Mouse (Mus musculus): ENCODE data around the gene Ogn. TPM values are rescaled to one million over a fixed set of nuclear protein-coding genes. Genes with fewer than 3 reads are reported as not detected.

Gene Ogn
- polyA plus RNA-seq, 1 experiment from 2014 or later = 3.8 TPM

- Histone ChIP-seq H3K9ac (no peak overlapping the region), H3K4me3 (no peak overlapping the region), H3K27ac (no peak overlapping the region), H3K36me3 (ENCODE audit: poor library complexity, severe bottlenecking) (no peaks in the 10 kb centered on the region), H3K9me3 (replicated peaks) (no peaks in the 10 kb centered on the region), H3K4me1 (no peaks in the 10 kb centered on the region), H3K4me2 (no peak overlapping the region), H3K27me3 (no peaks in the 10 kb centered on the region)
- no peak for ATAC-seq
- WGBS = 84% methylated on average over 4 of the region's 4 CpGs
Measured at GRCm38 (mm10) chr13:49608589-49609322, 910 bp downstream of the Ogn start.

- no peaks in the 10 kb centered on the region for H3K9me3 ChIP-seq (replicated peaks)
Measured at GRCm38 (mm10) chr13:49617021-49617420, 9.2 kb downstream of the Ogn start.

GRCm38 (mm10) chr13:49618365-49618764 lies 10.5 kb downstream of the Ogn start:
- Histone ChIP-seq H3K9me3 (replicated peaks) (no peaks in the 10 kb centered on the region), H3K27me3 (no peaks in the 10 kb centered on the region), H3K36me3 (ENCODE audit: poor library complexity, severe bottlenecking) (no peaks in the 10 kb centered on the region), H3K4me3 (no peak overlapping the region), H3K4me2 (no peak overlapping the region), H3K9ac (no peak overlapping the region), H3K4me1 (no peaks in the 10 kb centered on the region), H3K27ac (no peak overlapping the region)
- no peak for ATAC-seq

More at GRCm38 (mm10) chr13:49617021-49617420, 9.2 kb downstream of the Ogn start:
- Histone ChIP-seq H3K27me3 (no peaks in the 10 kb centered on the region), H3K27ac (no peak overlapping the region), H3K4me3 (no peak overlapping the region), H3K4me2 (no peak overlapping the region), H3K36me3 (ENCODE audit: poor library complexity, severe bottlenecking) (no peaks in the 10 kb centered on the region), H3K9ac (no peak overlapping the region), H3K4me1 (no peaks in the 10 kb centered on the region)
- 95% methylated on average over 3 of the region's 3 CpGs for WGBS
- no peak for ATAC-seq

GRCm38 (mm10) chr13:49623216-49623615 lies 15.4 kb downstream of the Ogn start:
- H3K4me1 ChIP-seq = no peaks in the 10 kb centered on the region
- H3K27me3 ChIP-seq = no peaks in the 10 kb centered on the region
- H3K27ac ChIP-seq = no peak overlapping the region
- no peak overlapping the region for H3K4me3 ChIP-seq
- WGBS = 92% methylated on average over 1 of the region's 1 CpGs
- H3K4me2 ChIP-seq = no peak overlapping the region
- no peak for ATAC-seq
- H3K9ac ChIP-seq = no peak overlapping the region
- H3K9me3 ChIP-seq (replicated peaks) = no peaks in the 10 kb centered on the region
- no peaks in the 10 kb centered on the region for H3K36me3 ChIP-seq (ENCODE audit: poor library complexity, severe bottlenecking)

GRCm38 (mm10) chr13:49628167-49628566 lies 20.3 kb downstream of the Ogn start:
- no peak for ATAC-seq
- H3K4me2 ChIP-seq = no peak overlapping the region
- no peak overlapping the region for H3K9ac ChIP-seq
- no peaks in the 10 kb centered on the region for H3K27me3 ChIP-seq
- H3K9me3 ChIP-seq (replicated peaks) = no peaks in the 10 kb centered on the region
- no peak overlapping the region for H3K27ac ChIP-seq
- H3K4me3 ChIP-seq = no peak overlapping the region
- no peaks in the 10 kb centered on the region for H3K36me3 ChIP-seq (ENCODE audit: poor library complexity, severe bottlenecking)
- H3K4me1 ChIP-seq = no peaks in the 10 kb centered on the region

- no peaks in the 10 kb centered on the region for H3K4me1 ChIP-seq
- WGBS = 90% methylated on average over 2 of the region's 2 CpGs
- H3K27me3 ChIP-seq = no peaks in the 10 kb centered on the region
- no peak for ATAC-seq
- no peaks in the 10 kb centered on the region for H3K9me3 ChIP-seq (replicated peaks)
- H3K4me2 ChIP-seq = no peak overlapping the region
- no peak overlapping the region for H3K27ac ChIP-seq
- no peaks in the 10 kb centered on the region for H3K36me3 ChIP-seq (ENCODE audit: poor library complexity, severe bottlenecking)
- no peak overlapping the region for H3K4me3 ChIP-seq
- no peak overlapping the region for H3K9ac ChIP-seq
Measured at GRCm38 (mm10) chr13:49629076-49629475, 21.2 kb downstream of the Ogn start.

- H3K27ac ChIP-seq = no peak overlapping the region
- no peaks in the 10 kb centered on the region for H3K9me3 ChIP-seq (replicated peaks)
Measured at GRCm38 (mm10) chr13:49639965-49640364, 32.1 kb downstream of the Ogn start.

GRCm38 (mm10) chr13:49642650-49643049 lies 34.8 kb downstream of the Ogn start:
- no peaks in the 10 kb centered on the region for H3K9me3 ChIP-seq (replicated peaks)
- H3K36me3 ChIP-seq (ENCODE audit: poor library complexity, severe bottlenecking) = no peaks in the 10 kb centered on the region
- no peak overlapping the region for H3K4me3 ChIP-seq
- WGBS = 74% methylated on average over 6 of the region's 6 CpGs
- H3K4me2 ChIP-seq = no peak overlapping the region
- no peak overlapping the region for H3K27ac ChIP-seq
- H3K27me3 ChIP-seq = no peaks in the 10 kb centered on the region
- no peak for ATAC-seq
- H3K9ac ChIP-seq = no peak overlapping the region
- H3K4me1 ChIP-seq = no peaks in the 10 kb centered on the region

More at GRCm38 (mm10) chr13:49639965-49640364, 32.1 kb downstream of the Ogn start:
- Histone ChIP-seq H3K4me1 (no peaks in the 10 kb centered on the region), H3K9ac (no peak overlapping the region), H3K4me2 (no peak overlapping the region), H3K27me3 (no peaks in the 10 kb centered on the region), H3K36me3 (ENCODE audit: poor library complexity, severe bottlenecking) (no peaks in the 10 kb centered on the region), H3K4me3 (no peak overlapping the region)
- 98% methylated on average over 2 of the region's 2 CpGs for WGBS
- no peak for ATAC-seq

- Histone ChIP-seq H3K4me3 (no peak overlapping the region), H3K4me1 (no peaks in the 10 kb centered on the region), H3K27ac (no peak overlapping the region), H3K36me3 (ENCODE audit: poor library complexity, severe bottlenecking) (no peaks in the 10 kb centered on the region), H3K9ac (no peak overlapping the region), H3K4me2 (no peak overlapping the region), H3K27me3 (no peaks in the 10 kb centered on the region), H3K9me3 (replicated peaks) (no peaks in the 10 kb centered on the region)
- no peak for ATAC-seq
Measured at GRCm38 (mm10) chr13:49643669-49644362, 36.0 kb downstream of the Ogn start.

GRCm38 (mm10) chr13:49644731-49645529 lies 37.1 kb downstream of the Ogn start:
- no peak overlapping the region for H3K4me2 ChIP-seq
- 69% methylated on average over 2 of the region's 2 CpGs for WGBS
- H3K9me3 ChIP-seq (replicated peaks) = no peaks in the 10 kb centered on the region
- peak; percentile 41; the same call in 1 of the 2 replicates for ATAC-seq
- no peaks in the 10 kb centered on the region for H3K4me1 ChIP-seq
- H3K4me3 ChIP-seq = no peak overlapping the region
- no peak overlapping the region for H3K27ac ChIP-seq
- no peaks in the 10 kb centered on the region for H3K36me3 ChIP-seq (ENCODE audit: poor library complexity, severe bottlenecking)
- H3K9ac ChIP-seq = no peak overlapping the region
- no peaks in the 10 kb centered on the region for H3K27me3 ChIP-seq

- Histone ChIP-seq H3K27me3 (no peaks in the 10 kb centered on the region), H3K27ac (no peak overlapping the region), H3K9me3 (replicated peaks) (no peaks in the 10 kb centered on the region), H3K4me1 (no peaks in the 10 kb centered on the region), H3K36me3 (ENCODE audit: poor library complexity, severe bottlenecking) (no peaks in the 10 kb centered on the region), H3K4me2 (no peak overlapping the region), H3K4me3 (no peak overlapping the region), H3K9ac (no peak overlapping the region)
- ATAC-seq = no peak
- 92% methylated on average over 1 of the region's 1 CpGs for WGBS
Measured at GRCm38 (mm10) chr13:49646019-49646418, 38.2 kb downstream of the Ogn start.

GRCm38 (mm10) chr13:49651136-49651535 lies 43.3 kb downstream of the Ogn start:
- WGBS = 38% methylated on average over 2 of the region's 2 CpGs
- peaks cover under 1% of the 10 kb centered on the region; the same call in 1 of the 2 replicates for H3K36me3 ChIP-seq (ENCODE audit: poor library complexity, severe bottlenecking)
- H3K4me2 ChIP-seq = peak overlapping the region; percentile 84; the same call in 1 of the 2 replicates

More at GRCm38 (mm10) chr13:49651136-49651535, 43.3 kb downstream of the Ogn start:
- Histone ChIP-seq H3K4me3 (0 out of 2 replicates have a peak overlapping the region, but pooled peaks have one; percentile 85), H3K27ac (no peak overlapping the region), H3K9ac (no peak overlapping the region), H3K9me3 (replicated peaks) (no peaks in the 10 kb centered on the region), H3K4me1 (peaks cover 20% of the 10 kb centered on the region), H3K27me3 (no peaks in the 10 kb centered on the region)
- no peak for ATAC-seq
